20 mouse cellular contexts compared by ENCODE assay signal in genomic region chr3:97934331-97935300, GRCm38 (mm10). TPM values are rescaled to one million over a fixed set of nuclear protein-coding genes. Genes with fewer than 3 reads are reported as not detected.
A peak's percentile ranks its signal among the peaks of the same experiment; 100 is the strongest.
DNase-seq lines count a peak whose midpoint lies in the region; ATAC-seq lines count a peak whose summit lies in the region.
"Had no signal": no experiment of that assay in that cellular context is flagged by ENCODE, and none has a peak within 500 bp of the region (broad histone marks: within the 10 kb centered on the region; RNA-seq: fewer than 3 reads in every experiment).

No protein-coding gene starts in this region.

- WGBS in embryonic facial prominence, embryonic 11.5 days: 53% methylated on average over 6 of the region's 6 CpGs
- 68% methylated on average over 6 of the region's 6 CpGs for WGBS in embryonic facial prominence, embryonic 10.5 days
- WGBS in midbrain, embryonic 11.5 days: 87% methylated on average over 6 of the region's 6 CpGs
- 80% methylated on average over 6 of the region's 6 CpGs for WGBS in midbrain, embryonic 13.5 days
- WGBS in macrophage (ENCODE audit: missing documents): 96% methylated on average over 6 of the region's 6 CpGs

- no peak overlapping the region for H3K27ac ChIP-seq in embryonic facial prominence, embryonic 11.5 days (replicated peaks; ENCODE audit: low read depth, low read length)
- no peak overlapping the region for H3K27ac ChIP-seq in embryonic facial prominence, embryonic 10.5 days (replicated peaks)
- H3K27ac ChIP-seq in midbrain, embryonic 11.5 days (ENCODE audit: low read depth, low read length): no peak overlapping the region
- H3K27ac ChIP-seq in midbrain, embryonic 13.5 days: no peak overlapping the region
- peak overlapping the region; percentile 96 for H3K27ac ChIP-seq in macrophage
- H3K27ac ChIP-seq: hindbrain, embryonic 13.5 days; intestine, embryonic 15.5 days; liver, embryonic 14.5 days; neural tube, embryonic 13.5 days had no signal

- H3K4me1 ChIP-seq in embryonic facial prominence, embryonic 11.5 days (ENCODE audit: control insufficient read depth, insufficient read depth, low read length): peaks cover 10% of the 10 kb centered on the region; the same call in 1 of the 2 replicates
- H3K4me1 ChIP-seq in embryonic facial prominence, embryonic 10.5 days: peaks cover 87% of the 10 kb centered on the region
- peaks cover 31% of the 10 kb centered on the region for H3K4me1 ChIP-seq in midbrain, embryonic 11.5 days (ENCODE audit: control insufficient read depth, insufficient read depth, low read length)
- H3K4me1 ChIP-seq in midbrain, embryonic 13.5 days (replicated peaks): peaks cover 32% of the 10 kb centered on the region

- H3K9ac ChIP-seq in embryonic facial prominence, embryonic 11.5 days (replicated peaks; ENCODE audit: low read length): no peak overlapping the region
- H3K9ac ChIP-seq in midbrain, embryonic 11.5 days (ENCODE audit: low read length): no peak overlapping the region
- no peak overlapping the region for H3K9ac ChIP-seq in midbrain, embryonic 13.5 days (replicated peaks)
- H3K9ac ChIP-seq: heart, embryonic 12.5 days; hindbrain, embryonic 13.5 days; intestine, embryonic 15.5 days; liver, embryonic 14.5 days; neural tube, embryonic 13.5 days had no signal

- no peak overlapping the region for H3K4me3 ChIP-seq in embryonic facial prominence, embryonic 11.5 days (ENCODE audit: low read depth, low read length)
- no peak overlapping the region for H3K4me3 ChIP-seq in embryonic facial prominence, embryonic 10.5 days
- no peak overlapping the region for H3K4me3 ChIP-seq in midbrain, embryonic 11.5 days (ENCODE audit: low read depth, low read length)
- H3K4me3 ChIP-seq in midbrain, embryonic 13.5 days (replicated peaks): no peak overlapping the region
- no peak overlapping the region for H3K4me3 ChIP-seq in macrophage (ENCODE audit: inconsistent target)
- H3K4me3 ChIP-seq: heart, embryonic 12.5 days; hindbrain, embryonic 13.5 days; intestine, embryonic 15.5 days; neural tube, embryonic 13.5 days had no signal

- 0 out of 2 replicates have a peak, but pooled peaks have one; percentile 22 for ATAC-seq in embryonic facial prominence, embryonic 11.5 days (replicated peaks; ENCODE audit: insufficient number of reproducible peaks, low FRiP score, low TSS enrichment, low read depth)
- ATAC-seq in midbrain, embryonic 11.5 days (ENCODE audit: low FRiP score): no peak
- no peak for ATAC-seq in midbrain, embryonic 13.5 days
- ATAC-seq: forebrain, embryonic 16.5 days; intestine, embryonic 15.5 days had no signal

- no peak overlapping the region for H3K4me2 ChIP-seq in embryonic facial prominence, embryonic 11.5 days (ENCODE audit: low read depth, low read length)
- H3K4me2 ChIP-seq in midbrain, embryonic 11.5 days: no peak overlapping the region
- no peak overlapping the region for H3K4me2 ChIP-seq in midbrain, embryonic 13.5 days (replicated peaks)
- H3K4me2 ChIP-seq: heart, embryonic 12.5 days; hindbrain, embryonic 13.5 days; intestine, embryonic 15.5 days; neural tube, embryonic 13.5 days had no signal

- no peaks in the 10 kb centered on the region for H3K27me3 ChIP-seq in embryonic facial prominence, embryonic 11.5 days (ENCODE audit: control insufficient read depth, insufficient read depth, low read length)
- peaks cover 12% of the 10 kb centered on the region; the same call in 1 of the 2 replicates for H3K27me3 ChIP-seq in embryonic facial prominence, embryonic 10.5 days (replicated peaks; ENCODE audit: low read depth, poor library complexity, severe bottlenecking)
- peaks cover 6% of the 10 kb centered on the region for H3K27me3 ChIP-seq in midbrain, embryonic 11.5 days (ENCODE audit: control insufficient read depth, insufficient read depth, low read length)
- H3K27me3 ChIP-seq in midbrain, embryonic 13.5 days: peaks cover 43% of the 10 kb centered on the region
- H3K27me3 ChIP-seq: intestine, embryonic 15.5 days; neural tube, embryonic 13.5 days had no signal

- no peaks in the 10 kb centered on the region for H3K36me3 ChIP-seq in embryonic facial prominence, embryonic 11.5 days (replicated peaks; ENCODE audit: control insufficient read depth, insufficient read depth, low read depth, low read length)
- H3K36me3 ChIP-seq in embryonic facial prominence, embryonic 10.5 days (replicated peaks): no peaks in the 10 kb centered on the region
- no peaks in the 10 kb centered on the region for H3K36me3 ChIP-seq in midbrain, embryonic 11.5 days (ENCODE audit: control insufficient read depth, insufficient read depth, low read length)
- no peaks in the 10 kb centered on the region for H3K36me3 ChIP-seq in midbrain, embryonic 13.5 days
- H3K36me3 ChIP-seq in macrophage (ENCODE audit: inconsistent target): no peaks in the 10 kb centered on the region
- H3K36me3 ChIP-seq: G1E; heart, embryonic 12.5 days; hindbrain, embryonic 13.5 days; intestine, embryonic 15.5 days; neural tube, embryonic 13.5 days had no signal

- H3K79me2 ChIP-seq in macrophage (ENCODE audit: inconsistent target): peaks cover 6% of the 10 kb centered on the region; the same call in 1 of the 2 replicates

- DNase-seq in embryonic facial prominence, embryonic 11.5 days (ENCODE audit: low spot score): peak; percentile 61
- no peak for DNase-seq in embryonic facial prominence, embryonic 10.5 days (ENCODE audit: low spot score)
- DNase-seq in midbrain, embryonic 11.5 days (ENCODE audit: low spot score, missing footprints): peak; percentile 77
- peak; percentile 49 for DNase-seq in embryo, embryonic 10.5 days (ENCODE audit: low spot score)
- no peak for DNase-seq in adrenal gland, adult 2 months
- no peak for DNase-seq in cerebellum, postnatal 25 days
- DNase-seq: B cell, adult 2 months; cerebellum, adult 2 months; heart, postnatal 14 days; right cerebral cortex, adult 18-20 months; thymus, postnatal 25 days had no signal

- H3K9me3 ChIP-seq in embryonic facial prominence, embryonic 11.5 days (replicated peaks; ENCODE audit: control insufficient read depth, low read length): no peaks in the 10 kb centered on the region
- no peaks in the 10 kb centered on the region for H3K9me3 ChIP-seq in embryonic facial prominence, embryonic 10.5 days
- H3K9me3 ChIP-seq in midbrain, embryonic 11.5 days (ENCODE audit: control insufficient read depth, low read length): no peaks in the 10 kb centered on the region
- no peaks in the 10 kb centered on the region for H3K9me3 ChIP-seq in midbrain, embryonic 13.5 days
- H3K9me3 ChIP-seq: G1E; heart, embryonic 12.5 days; hindbrain, embryonic 13.5 days; intestine, embryonic 15.5 days; neural tube, embryonic 13.5 days had no signal

RNA-seq across cellular contexts. Expression of gene Sec22b, which starts 33.6 kb away (rescaled TPM):
- polyA plus RNA-seq in embryonic facial prominence, embryonic 11.5 days (2014; fragmentation: Nextera tagmentation; extraction: Ambion mirVana): 124 and 139 TPM in 2 replicates
- 119 and 122 TPM in 2 replicates for polyA plus RNA-seq in embryonic facial prominence, embryonic 10.5 days (2016; fragmentation: Nextera tagmentation; extraction: Ambion mirVana)
- polyA plus RNA-seq in midbrain, embryonic 11.5 days (2014; fragmentation: Nextera tagmentation; extraction: Ambion mirVana): 122 and 127 TPM in 2 replicates
- polyA plus RNA-seq in midbrain, embryonic 13.5 days (2015; fragmentation: Nextera tagmentation; extraction: Ambion mirVana): 103 TPM in 2 replicates
- 10 to 100 TPM; 26.2 to 71.5 (median 55.2) TPM for total RNA-seq in macrophage (2018; cell fraction: chromatin; rRNA removed)
- 10 to 100 TPM; 40.0 to 61.6 (median 46.5) TPM for total RNA-seq in macrophage (2018; cell fraction: cytosol; rRNA removed)
- 10 to 100 TPM; 23.0 to 61.2 (median 43.5) TPM for total RNA-seq in macrophage (2018; cell fraction: nucleus; rRNA removed)
- polyA plus RNA-seq in macrophage (2018): 34.5 to 49.9 TPM (median 40.5 TPM) in 3 replicates
- total RNA-seq in adrenal gland, adult 2 months (2021): 100 to 1,000 TPM in 1 of 2 experiments, 10 to 100 TPM in 1; 98.8 to 160 TPM
- polyA plus RNA-seq in adrenal gland, adult 2 months (2012; rRNA removed): 15.5 and 21.4 TPM in 2 replicates

RNA-seq across cellular contexts. Expression of gene Pde4dip, which starts 46.1 kb away (rescaled TPM):
- polyA plus RNA-seq in embryonic facial prominence, embryonic 11.5 days (2014; fragmentation: Nextera tagmentation; extraction: Ambion mirVana): 28.1 and 29.2 TPM in 2 replicates
- polyA plus RNA-seq in embryonic facial prominence, embryonic 10.5 days (2016; fragmentation: Nextera tagmentation; extraction: Ambion mirVana): 27.0 and 28.2 TPM in 2 replicates
- 27.6 and 29.1 TPM in 2 replicates for polyA plus RNA-seq in midbrain, embryonic 11.5 days (2014; fragmentation: Nextera tagmentation; extraction: Ambion mirVana)
- 46.6 and 48.0 TPM in 2 replicates for polyA plus RNA-seq in midbrain, embryonic 13.5 days (2015; fragmentation: Nextera tagmentation; extraction: Ambion mirVana)
- 10 to 100 TPM in 20 of 26 experiments, 1 to 10 TPM in 6; 2.0 to 39.8 (median 20.4) TPM for total RNA-seq in macrophage (2018; cell fraction: chromatin; rRNA removed)
- total RNA-seq in macrophage (2018; cell fraction: cytosol; rRNA removed): 10 to 100 TPM in 14 of 26 experiments, 1 to 10 TPM in 12; 2.6 to 21.3 (median 10.6) TPM
- 10 to 100 TPM in 19 of 26 experiments, 1 to 10 TPM in 7; 3.6 to 37.2 (median 17.8) TPM for total RNA-seq in macrophage (2018; cell fraction: nucleus; rRNA removed)
- 5.4 to 7.6 TPM (median 6.0 TPM) in 3 replicates for polyA plus RNA-seq in macrophage (2018)
- total RNA-seq in adrenal gland, adult 2 months (2021): 10 to 100 TPM; 24.6 to 39.7 TPM
- polyA plus RNA-seq in adrenal gland, adult 2 months (2012; rRNA removed): 13.1 and 17.7 TPM in 2 replicates

Comparison
In these comparisons a context has a peak if more than half of its experiments do, and no peak if none do; other contexts are left out.
1. DNase-seq: peak in embryonic facial prominence, embryonic 11.5 days (single experiment), midbrain, embryonic 11.5 days (single experiment) and embryo, embryonic 10.5 days (single experiment); none in embryonic facial prominence, embryonic 10.5 days (single experiment), adrenal gland, adult 2 months (single experiment) and cerebellum, postnatal 25 days (0 of 2).